20 mouse cellular contexts compared by ENCODE assay signal in the genomic region with DNA sequence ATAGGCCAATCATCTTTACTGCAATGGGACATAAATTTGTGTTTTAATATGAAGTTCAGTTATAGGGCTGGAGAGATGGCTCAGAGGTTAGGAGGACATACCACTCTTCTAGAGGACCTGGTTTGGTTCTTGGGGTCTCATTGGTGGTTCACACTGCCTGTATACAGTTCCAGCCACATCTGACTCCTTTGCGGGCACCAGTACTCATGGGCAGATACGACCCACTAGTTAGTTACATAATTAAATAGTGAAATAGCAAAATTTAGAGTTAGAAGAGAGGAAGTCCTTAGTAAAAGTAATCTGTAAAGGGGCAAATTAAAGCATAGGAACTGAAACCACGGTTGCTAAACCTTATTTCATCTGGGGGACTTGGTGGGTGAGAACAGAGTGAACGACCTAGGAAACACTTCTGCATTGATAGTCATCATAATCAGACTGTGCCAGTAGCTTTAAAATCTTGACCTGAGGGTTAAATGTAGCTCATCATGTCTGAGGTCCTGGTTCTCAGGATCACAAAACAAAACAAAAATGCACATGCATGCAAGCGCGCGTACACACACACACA.
"Had no signal": no experiment of that assay in that cellular context is flagged by ENCODE, and none has a peak within 500 bp of the region (broad histone marks: within the 10 kb centered on the region; RNA-seq: fewer than 3 reads in every experiment).

No protein-coding gene starts in this region.

- H3K4me1 ChIP-seq: hindbrain, embryonic 13.5 days; hindbrain, embryonic 15.5 days; limb, embryonic 13.5 days; limb, embryonic 15.5 days; liver, embryonic 12.5 days had no signal

- H3K27ac ChIP-seq: heart, adult 2 months; hindbrain, embryonic 13.5 days; hindbrain, embryonic 15.5 days; hindbrain, postnatal 0 days; layer of hippocampus, adult 2 months; left cerebral cortex, adult 2 months; limb, embryonic 13.5 days; limb, embryonic 15.5 days; liver, embryonic 12.5 days; liver, embryonic 14.5 days had no signal

- ATAC-seq: hindbrain, postnatal 0 days; intestine, embryonic 16.5 days; liver, embryonic 12.5 days had no signal

- H3K27me3 ChIP-seq: hindbrain, embryonic 13.5 days; hindbrain, embryonic 15.5 days; limb, embryonic 13.5 days; limb, embryonic 15.5 days; liver, embryonic 12.5 days had no signal

- H3K9me3 ChIP-seq: hindbrain, embryonic 13.5 days; hindbrain, embryonic 15.5 days; limb, embryonic 13.5 days; limb, embryonic 15.5 days; liver, embryonic 12.5 days had no signal

- H3K4me3 ChIP-seq: heart, adult 2 months; hindbrain, embryonic 13.5 days; hindbrain, embryonic 15.5 days; layer of hippocampus, adult 2 months; left cerebral cortex, adult 2 months; limb, embryonic 13.5 days; limb, embryonic 15.5 days; liver, embryonic 12.5 days had no signal

- DNase-seq: gastrocnemius, postnatal 14 days; gastrocnemius, postnatal 36 days; heart, adult 2 months; heart, postnatal 10 days; heart, postnatal 4 days; kidney, adult 11 months; kidney, adult 2 months; kidney, postnatal 10 days; kidney, postnatal 25 days; left cerebral cortex, postnatal 4 days had no signal
